Mouse (Mus musculus): Measurements from ENCODE around the gene Bloc1s2.
"Not testable (repeated sequence)": the region's sequence is repeated elsewhere in the genome, so short reads cannot be mapped to it uniquely, and the experiment has no call there.

Bloc1s2 gene

GRCm38 (mm10) chr19:44121137-44121536 is 25.1 kb downstream of the Bloc1s2 start:
- DNase-seq: no peak

GRCm38 (mm10) chr19:44120686-44121085 is 25.6 kb downstream of the Bloc1s2 start:
- DNase-seq: not testable (repeated sequence)

GRCm38 (mm10) chr19:44117793-44118192 is 28.5 kb downstream of the Bloc1s2 start:
- DNase-seq: no peak

DNA sequence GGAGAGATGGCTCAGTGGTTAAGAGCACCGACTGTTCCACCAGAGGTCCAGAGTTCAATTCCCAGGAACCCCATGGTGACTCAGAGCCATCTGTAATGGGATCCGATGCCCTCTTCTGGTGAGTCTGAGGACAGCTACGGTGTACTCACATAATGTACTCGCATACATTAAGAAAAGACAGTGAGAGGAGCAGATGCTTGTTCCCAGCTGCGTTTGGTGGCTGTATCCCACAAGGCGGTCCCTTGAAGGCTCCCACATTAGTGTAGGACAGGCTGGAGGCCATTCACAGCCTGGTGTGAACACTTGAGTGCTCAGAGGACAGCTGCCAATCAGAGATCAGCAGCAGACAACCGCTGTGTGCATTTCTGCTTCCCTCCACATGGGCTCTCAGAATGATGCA is 34.5 kb downstream of the Bloc1s2 start:
- DNase-seq: no peak

- no peak for DNase-seq
Measured at GRCm38 (mm10) chr19:44110356-44110755, 35.9 kb downstream of the Bloc1s2 start.

DNA sequence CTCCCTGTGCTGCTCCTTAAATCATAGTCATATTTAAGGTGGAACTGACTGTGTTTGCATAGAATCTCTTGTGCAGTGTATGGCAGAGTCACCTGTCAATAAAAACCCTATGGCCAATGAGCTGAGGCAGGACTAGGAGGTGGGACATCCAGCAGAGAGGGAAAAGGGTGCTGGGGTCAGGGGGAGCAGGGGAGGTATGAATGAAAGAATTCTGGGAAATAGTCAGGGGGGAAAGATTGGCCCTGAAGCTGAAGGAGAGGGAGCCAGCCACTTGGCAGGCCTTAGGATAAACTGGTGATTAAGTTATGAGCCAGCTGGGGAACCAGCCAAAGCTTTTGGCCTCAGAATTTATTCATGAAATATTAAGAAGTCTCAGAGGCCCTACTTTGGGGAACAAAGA is 37.2 kb downstream of the Bloc1s2 start:
- DNase-seq: no peak

- DNase-seq: peak; percentile 13
Measured at GRCm38 (mm10) chr19:44107661-44108521, 38.4 kb downstream of the Bloc1s2 start.

GRCm38 (mm10) chr19:44106831-44107660 is 39.2 kb downstream of the Bloc1s2 start, which contains the start of gene Chuk:
TSS of gene Chuk (minus strand) at chr19:44107480.
- DNase-seq: peak; percentile 96

- no peak for DNase-seq
Measured at GRCm38 (mm10) chr19:44104393-44104792, 41.9 kb downstream of the Bloc1s2 start.

GRCm38 (mm10) chr19:44103001-44103400 is 43.2 kb downstream of the Bloc1s2 start:
- DNase-seq: no peak

GRCm38 (mm10) chr19:44100840-44101239 is 45.4 kb downstream of the Bloc1s2 start:
- no peak for DNase-seq

All from thymus, postnatal 14 days (tissue).